Mouse (Mus musculus) layer of hippocampus, adult 2 months (tissue): ENCODE results near the gene 4931440F15Rik. TPM values are rescaled to one million over a fixed set of nuclear protein-coding genes. Genes with fewer than 3 reads are reported as not detected.

ENCODE experiments used
- DNase-seq, 2 experiments: peaks; one replicate each; pipeline ENCODE4 v3.0.0; 2022; ENCODE audit warnings: low spot score in 2 of 2
- H3K27ac ChIP-seq: fragments of 200-600 bp; 2 replicates; pipeline ENCODE4 v1.8.1; 2022
- H3K4me3 ChIP-seq: fragments of 200-600 bp; 2 replicates; pipeline ENCODE4 v1.8.1; 2022; ENCODE audit warnings: mild to moderate bottlenecking
- CTCF ChIP-seq: fragments of 200-600 bp; conservative IDR thresholded peaks from 2 replicates; pipeline ENCODE4 v1.8.1; 2022; ENCODE audit warnings: antibody characterized with exemption, mild to moderate bottlenecking, moderate library complexity
- total RNA-seq, 2 experiments: library from RNA; stranded (reverse); gene quantifications; 2 replicates each; pipeline ENCODE4 v1.2.3; 2021

4931440F15Rik gene
- total RNA-seq, 2 experiments from 2014 or later = 2.4 to 3.1 TPM

DNA sequence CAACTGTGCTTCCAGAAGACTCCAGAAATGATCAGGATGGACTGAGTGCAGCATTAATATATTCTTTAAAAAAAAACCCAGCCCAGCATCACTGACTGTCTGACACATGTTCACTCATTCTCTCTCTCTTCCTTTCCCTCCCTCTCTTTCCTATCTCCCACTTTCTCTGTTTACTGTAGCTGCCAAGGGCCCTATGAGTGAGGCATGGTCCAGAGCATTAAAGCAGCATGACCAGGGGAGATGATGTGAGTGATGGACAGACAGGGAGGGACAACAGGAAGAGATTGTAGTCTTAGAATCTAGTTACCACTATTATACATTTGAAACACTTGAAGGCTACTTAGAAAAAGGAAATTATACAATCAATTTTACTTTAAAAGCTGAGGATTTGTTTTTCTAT, 9.8 kb downstream of the 4931440F15Rik start:
- H3K27ac ChIP-seq = no peak overlapping the region
- no peak for TF ChIP-seq CTCF
- H3K4me3 ChIP-seq = no peak overlapping the region
- DNase-seq = no peak

DNA sequence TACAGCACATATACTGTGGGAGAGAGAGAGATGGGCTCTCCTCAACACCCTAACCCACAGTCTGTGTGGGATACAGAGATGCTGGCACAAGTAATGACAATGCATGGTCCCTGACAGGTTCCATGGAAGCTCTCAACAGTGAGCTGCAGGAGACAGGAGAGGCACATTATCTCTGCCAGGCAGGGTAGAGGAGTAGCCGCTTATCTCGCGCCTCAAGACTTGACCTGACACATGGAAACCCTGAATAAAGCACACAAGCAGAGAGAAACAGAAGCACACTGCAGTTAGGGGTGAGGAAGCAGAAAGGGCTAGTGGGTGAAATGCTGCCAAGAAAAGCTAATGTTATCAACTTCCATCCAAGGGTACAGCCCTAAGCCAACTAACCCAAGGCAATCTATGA, 10.2 kb downstream of the 4931440F15Rik start:
- H3K4me3 ChIP-seq = no peak overlapping the region
- no peak for DNase-seq
- no peak for TF ChIP-seq CTCF
- no peak overlapping the region for H3K27ac ChIP-seq

DNA sequence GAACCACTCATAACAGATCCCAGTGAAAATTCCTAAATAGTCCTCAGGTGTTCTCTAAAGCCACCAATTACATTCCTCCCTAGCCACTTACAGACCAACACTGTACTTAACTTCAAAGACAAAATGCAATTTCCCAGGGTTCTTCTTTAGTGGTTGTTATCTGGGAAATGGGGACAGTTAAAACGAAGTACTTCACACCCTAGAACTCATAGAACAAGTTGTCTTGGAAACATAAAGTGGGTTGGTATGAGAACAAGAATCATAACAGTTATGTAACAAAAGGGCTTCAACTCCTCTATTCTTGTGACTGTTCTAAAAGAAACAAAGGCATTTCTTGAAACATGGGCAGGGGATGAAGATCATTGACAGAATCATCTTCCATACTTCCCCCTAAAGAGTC, 12.2 kb downstream of the 4931440F15Rik start:
- H3K27ac ChIP-seq = no peak overlapping the region
- H3K4me3 ChIP-seq = no peak overlapping the region
- TF ChIP-seq CTCF = no peak
- no peak for DNase-seq

DNA sequence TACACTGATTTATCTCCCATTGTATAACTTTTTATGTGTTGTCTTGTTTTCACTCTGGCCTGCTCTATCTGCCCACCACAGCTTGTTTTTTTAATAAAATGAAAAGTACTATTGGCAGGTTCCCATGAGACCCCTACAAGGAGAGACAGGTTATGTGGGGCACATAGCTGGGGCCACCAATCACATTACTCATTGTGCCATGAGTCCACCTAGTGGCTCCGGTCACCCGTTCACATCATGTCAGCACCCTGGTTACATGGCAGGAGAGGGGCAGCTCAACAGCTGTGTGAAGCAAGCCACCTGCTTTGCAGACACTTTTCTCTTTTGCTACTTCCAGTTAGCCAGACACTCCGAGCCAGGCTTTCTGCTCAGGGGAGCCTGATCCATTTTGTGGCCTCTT, 13.0 kb downstream of the 4931440F15Rik start:
- Histone ChIP-seq H3K27ac (no peak overlapping the region), H3K4me3 (no peak overlapping the region)
- no peak for DNase-seq
- peak; percentile 15; the same call in 1 of the 2 replicates for TF ChIP-seq CTCF

DNA sequence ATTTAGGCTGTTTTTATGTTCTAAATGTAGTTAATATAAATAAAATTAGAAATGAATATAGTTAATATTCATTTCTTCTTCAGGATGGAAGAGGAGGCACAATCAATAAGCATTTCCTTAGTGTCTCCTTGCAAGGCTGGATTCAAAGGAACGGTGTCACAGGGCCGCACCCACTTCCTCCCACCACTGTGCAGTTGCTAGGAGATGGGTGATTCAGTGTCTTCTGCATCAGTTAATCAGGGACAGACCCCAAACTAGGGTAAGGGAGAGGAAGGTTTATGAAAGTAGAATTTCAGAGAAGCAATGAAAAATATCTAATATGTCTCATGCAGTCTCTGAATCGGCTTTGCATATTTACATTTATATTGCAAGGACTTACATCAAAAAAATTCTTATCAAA, 15.1 kb downstream of the 4931440F15Rik start:
- no peak for DNase-seq
- Histone ChIP-seq H3K4me3 (no peak overlapping the region), H3K27ac (peak overlapping the region; percentile 81; the same call in 1 of the 2 replicates)
- TF ChIP-seq CTCF = no peak

DNA sequence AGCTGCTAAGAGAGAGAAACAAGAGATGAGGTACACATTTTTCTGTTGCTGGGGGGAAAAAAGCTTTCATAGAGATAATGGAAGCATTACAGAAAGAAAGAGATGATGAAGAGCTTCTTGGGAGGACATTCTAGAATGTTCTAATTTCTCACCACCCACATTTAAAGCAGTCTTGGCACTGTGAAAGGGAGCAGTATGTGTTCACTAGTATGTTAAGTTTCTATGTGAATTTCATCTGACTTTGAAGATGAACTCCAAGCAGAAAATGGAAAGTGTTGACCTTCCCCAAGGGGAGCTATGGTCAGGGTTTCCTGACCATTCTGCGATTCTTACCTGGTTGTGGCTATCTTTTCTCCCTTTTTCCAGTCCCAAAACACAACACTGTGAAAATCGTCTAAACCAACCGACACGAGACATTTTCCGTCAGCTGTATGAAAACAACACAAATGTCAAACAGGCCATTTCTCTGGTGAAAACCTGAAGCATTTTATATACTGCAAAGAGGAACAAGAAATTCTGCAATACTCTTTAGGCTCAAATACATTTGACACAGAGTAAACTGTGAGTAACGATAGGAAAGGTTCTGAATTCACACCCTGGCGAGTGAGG, 16.4 kb downstream of the 4931440F15Rik start:
- no peak overlapping the region for H3K4me3 ChIP-seq
- TF ChIP-seq CTCF = no peak
- no peak for DNase-seq
- peak overlapping the region; percentile 81 for H3K27ac ChIP-seq

GRCm38 (mm10) chr11:29808173-29808980, 17.1 kb downstream of the 4931440F15Rik start:
- peak in 1 of 2 experiments; percentile 22 for DNase-seq
- Histone ChIP-seq H3K4me3 (no peak overlapping the region), H3K27ac (peak overlapping the region; percentile 81)
- TF ChIP-seq CTCF = peak; percentile 23

- no peak for TF ChIP-seq CTCF
- H3K27ac ChIP-seq = peak overlapping the region; percentile 81
- no peak overlapping the region for H3K4me3 ChIP-seq
- no peak for DNase-seq
These were observed 18.1 kb downstream of the 4931440F15Rik start for GRCm38 (mm10) chr11:29807325-29807724.

DNA sequence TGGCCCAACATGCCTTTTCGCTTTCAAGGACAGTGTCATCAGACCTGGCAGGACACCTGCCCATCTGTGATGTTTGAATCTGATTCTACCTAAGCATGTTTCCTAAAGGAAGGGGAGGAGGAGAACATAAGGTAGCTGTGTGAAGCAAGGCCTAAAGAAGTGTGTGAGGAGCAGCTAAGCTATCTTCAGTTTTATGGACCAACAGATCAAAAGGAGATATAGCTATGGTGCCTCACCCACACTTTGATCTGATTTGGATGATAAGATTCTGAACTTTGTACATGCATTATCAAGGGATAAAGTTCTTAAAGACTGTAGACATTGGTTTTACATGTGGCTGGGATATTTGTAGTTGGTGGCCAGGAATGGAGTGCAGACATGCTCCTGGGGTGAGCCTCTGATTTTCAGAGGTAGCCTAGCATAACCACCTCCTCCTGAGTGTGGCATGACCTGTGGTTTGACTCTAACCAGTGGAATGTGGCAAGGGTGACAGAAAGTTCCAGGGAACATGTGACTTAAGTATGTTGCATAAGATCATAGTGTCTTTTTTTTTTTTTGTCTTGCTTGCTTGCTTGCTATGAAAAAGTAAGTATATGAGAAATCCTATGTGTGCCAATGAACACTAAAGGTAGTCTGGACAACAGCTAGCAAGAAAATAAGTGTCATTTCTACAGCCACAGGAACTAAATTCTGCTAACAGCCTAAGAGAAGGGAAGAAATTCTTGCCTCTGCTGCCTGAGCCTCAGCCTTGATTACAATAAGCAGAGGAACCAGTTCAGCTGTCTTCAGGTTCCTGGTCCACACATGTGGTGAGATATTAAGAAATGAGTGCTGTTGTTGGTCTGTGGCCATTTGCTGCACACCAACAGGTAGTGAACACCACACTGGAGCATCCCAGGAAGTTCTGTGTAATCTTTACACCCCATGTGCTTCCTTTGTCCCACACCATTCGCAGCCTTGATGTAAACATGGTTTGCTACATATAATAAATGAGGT, 23.7 kb downstream of the 4931440F15Rik start:
- Histone ChIP-seq H3K4me3 (no peak overlapping the region), H3K27ac (no peak overlapping the region)
- no peak for TF ChIP-seq CTCF
- DNase-seq = no peak

DNA sequence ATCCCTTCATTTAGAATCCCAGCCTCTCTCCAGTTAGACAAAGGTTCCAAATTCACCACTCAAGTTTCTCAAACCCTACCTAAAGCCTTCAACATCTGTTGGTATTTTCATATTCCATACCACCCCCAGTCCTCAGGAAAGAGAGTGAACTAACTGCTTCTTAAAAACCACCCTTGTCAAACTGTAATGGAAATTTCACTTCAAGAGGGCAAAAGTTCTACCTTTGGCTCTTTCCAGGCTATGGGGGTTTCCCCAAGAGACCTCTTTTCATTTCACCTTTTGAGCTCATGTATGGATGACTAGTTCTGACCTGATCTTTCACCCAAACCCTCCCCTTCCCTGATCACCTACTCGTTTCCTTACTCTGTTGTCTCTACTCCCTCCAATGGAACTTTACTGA, 25.6 kb downstream of the 4931440F15Rik start:
- Histone ChIP-seq H3K4me3 (no peak overlapping the region), H3K27ac (no peak overlapping the region)
- no peak for TF ChIP-seq CTCF
- DNase-seq = no peak

DNA sequence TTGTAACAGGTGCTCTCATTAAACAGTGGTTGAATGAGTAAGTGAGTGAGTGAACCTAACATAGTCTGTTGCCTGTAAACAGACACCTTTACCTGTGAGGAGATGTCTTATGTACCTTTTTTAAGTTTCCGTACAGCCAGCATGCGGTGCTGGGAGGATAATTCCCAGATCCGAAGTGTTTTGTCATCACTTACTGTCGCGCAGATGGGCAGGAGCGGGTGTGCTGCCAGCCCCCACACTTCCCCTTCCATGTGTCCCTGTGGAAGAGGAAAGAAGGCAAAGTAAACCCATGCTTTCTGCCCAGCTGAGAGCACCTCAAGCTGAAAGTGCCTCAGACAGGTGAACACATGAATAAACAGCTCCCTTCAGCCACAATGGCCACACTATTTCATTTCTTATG, 30.4 kb downstream of the 4931440F15Rik start:
- peak; percentile 72 to 80 for DNase-seq
- TF ChIP-seq CTCF = no peak
- Histone ChIP-seq H3K27ac (peak overlapping the region; percentile 98), H3K4me3 (no peak overlapping the region)

DNA sequence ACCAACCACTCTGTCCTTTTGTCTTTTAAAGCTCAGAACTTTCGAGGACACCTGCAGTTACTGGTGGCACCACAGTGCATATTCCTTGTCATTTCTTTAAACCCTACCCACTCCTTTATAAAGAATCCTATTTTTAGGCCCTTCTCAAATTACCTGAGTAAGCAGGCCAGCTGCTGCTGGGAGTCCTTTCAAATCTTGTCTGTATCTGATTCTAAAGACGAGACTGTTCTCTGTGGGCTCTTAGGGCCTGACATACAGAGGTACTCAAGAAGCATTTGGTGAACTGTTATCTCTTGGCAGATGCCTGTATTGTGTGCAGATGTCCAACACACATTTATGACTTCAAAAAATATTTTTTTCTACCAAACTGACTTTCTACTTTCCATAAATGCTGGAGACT, 31.0 kb downstream of the 4931440F15Rik start:
- DNase-seq = peak in 1 of 2 experiments; percentile 33
- no peak for TF ChIP-seq CTCF
- no peak overlapping the region for H3K4me3 ChIP-seq
- H3K27ac ChIP-seq = peak overlapping the region; percentile 98

GRCm38 (mm10) chr11:29790796-29791195, 34.7 kb downstream of the 4931440F15Rik start:
- H3K4me3 ChIP-seq = no peak overlapping the region
- peak overlapping the region; percentile 98 for H3K27ac ChIP-seq
- no peak for TF ChIP-seq CTCF
- DNase-seq = no peak
